ENCODE assay signal across 8 mouse cellular contexts in the genomic region with DNA sequence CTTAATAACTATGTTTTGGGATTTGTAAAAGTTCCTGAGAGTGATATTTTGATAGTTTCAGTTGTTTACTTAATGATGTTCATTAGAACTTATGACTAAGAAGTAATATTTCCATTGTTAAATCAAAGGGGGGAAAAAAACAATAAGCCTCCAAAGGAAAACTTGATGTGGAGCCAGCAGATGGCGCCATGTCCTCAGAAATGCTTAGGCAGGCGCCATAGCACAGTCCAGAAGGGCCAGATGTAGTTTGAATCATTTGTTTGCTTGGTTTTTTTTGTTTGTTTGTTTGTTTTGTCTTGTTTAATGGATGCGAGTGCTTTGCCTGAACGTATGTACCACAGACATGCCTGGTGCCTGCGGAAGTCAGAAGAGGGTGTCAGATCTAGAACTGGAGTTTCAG. TPM values are rescaled to one million over a fixed set of nuclear protein-coding genes. Genes with fewer than 3 reads are reported as not detected.
DNase-seq lines count a peak whose midpoint lies in the region; TF ChIP-seq lines count a peak whose summit lies in the region.
"Had no signal": no experiment of that assay in that cellular context is flagged by ENCODE, and none has a peak within 500 bp of the region (broad histone marks: within the 10 kb centered on the region; RNA-seq: fewer than 3 reads in every experiment).

No protein-coding gene starts in this region.

- in situ Hi-C loops in ES-E14 (cut with MboI; ENCODE audit: low sequenced_read_pairs in 2 of 2, unreplicated experiment in 2 of 2): loop anchor here (10.0 to 25.0 kb wide), 2 partner anchors 500 to 503 kb away; no protein-coding TSS in a partner anchor

- no peaks in the 10 kb centered on the region for H3K4me1 ChIP-seq in ES-E14 (ENCODE audit: control insufficient read depth in 2 of 2, insufficient read depth in 2 of 2, low read length in 2 of 2, poor library complexity in 1 of 2)
- H3K4me1 ChIP-seq: limb, embryonic 13.5 days had no signal

- H3K9ac ChIP-seq in ES-E14 (ENCODE audit: insufficient read depth, low read depth, low read length, poor library complexity, severe bottlenecking): no peak overlapping the region
- H3K9ac ChIP-seq: limb, embryonic 13.5 days had no signal

- H3K27ac ChIP-seq in ES-E14 (ENCODE audit: insufficient read depth, low read depth, low read length, poor library complexity, severe bottlenecking): no peak overlapping the region
- H3K27ac ChIP-seq: limb, embryonic 13.5 days had no signal

- DNase-seq in ES-E14 (ENCODE audit: low read depth, low spot score): no peak
- DNase-seq in adrenal gland, postnatal 10 days: peak; percentile 85
- DNase-seq in embryo, embryonic 9.5 days (ENCODE audit: extremely low spot score): peak; percentile 40
- peak; percentile 81 for DNase-seq in heart, postnatal 4 days
- peak; percentile 86 to 88 for DNase-seq in kidney, postnatal 4 days
- peak; percentile 80 for DNase-seq in lung, postnatal 36 days
- peak; percentile 56 to 81 for DNase-seq in right cerebral cortex, postnatal 10 days (ENCODE audit: low spot score in 2 of 2)

- H3K9me3 ChIP-seq in ES-E14 (ENCODE audit: control insufficient read depth, insufficient read depth, low read depth, low read length): no peaks in the 10 kb centered on the region
- H3K9me3 ChIP-seq: limb, embryonic 13.5 days had no signal

- H3K36me3 ChIP-seq in ES-E14 (ENCODE audit: control insufficient read depth, insufficient read depth, low read length, poor library complexity, severe bottlenecking): no peaks in the 10 kb centered on the region
- H3K36me3 ChIP-seq: limb, embryonic 13.5 days had no signal

- no peak overlapping the region for H3K4me3 ChIP-seq in ES-E14 (ENCODE audit: insufficient read depth in 1 of 2, low read depth in 1 of 2, low read length in 2 of 2, poor library complexity in 1 of 2, severe bottlenecking in 1 of 2)
- H3K4me3 ChIP-seq: limb, embryonic 13.5 days had no signal

TF ChIP-seq in ES-E14, 5 proteins besides CTCF, POLR2A, EP300 and RAD21:
- TF ChIP-seq ZNF384 (IDR thresholded peaks at IDR 0.05; ENCODE audit: low read depth, low read length): peak; percentile 73
- peak; percentile 97 for TF ChIP-seq ZC3H11A (IDR thresholded peaks at IDR 0.05; ENCODE audit: borderline replicate concordance, low read depth, low read length)
- no peak for TF ChIP-seq MAFK (IDR thresholded peaks at IDR 0.05; ENCODE audit: insufficient read depth, low read depth, low read length)
TF ChIP-seq in ES-E14: peak in this region for 2.

RNA-seq across cellular contexts. Expression of a gene that starts 21.0 kb away (rescaled TPM):
- 61.2 and 77.9 TPM in 2 replicates for total RNA-seq in ES-E14 (2012; rRNA removed)
- 100 to 1,000 TPM in 1 of 2 experiments, 10 to 100 TPM in 1; 96.7 to 109 TPM for total RNA-seq in adrenal gland, postnatal 10 days (2021)
- total RNA-seq in heart, postnatal 4 days (2021): 10 to 100 TPM; 44.2 to 46.4 TPM
